ENCODE assay signal across 25 mouse cellular contexts in genomic region chr13:35939871-35940665, GRCm38 (mm10). TPM values are rescaled to one million over a fixed set of nuclear protein-coding genes. Genes with fewer than 3 reads are reported as not detected.
DNase-seq lines count a peak whose midpoint lies in the region; ATAC-seq lines count a peak whose summit lies in the region.
"Had no signal": no experiment of that assay in that cellular context is flagged by ENCODE, and none has a peak within 500 bp of the region (broad histone marks: within the 10 kb centered on the region; RNA-seq: fewer than 3 reads in every experiment).

No protein-coding gene starts in this region.

- DNase-seq in kidney, adult 11 months, result peak; percentile 15
- DNase-seq in kidney, postnatal 36 days, result peak; percentile 2 to 55
- DNase-seq in ZHBTc4 (ENCODE audit: low read depth, low spot score), result peak; percentile 40
- peak; percentile 49 for DNase-seq in retina, postnatal 7 days (ENCODE audit: low read depth, low spot score)
- no peak for DNase-seq in heart, postnatal 4 days
- DNase-seq in thymus, postnatal 25 days, result no peak
- DNase-seq: adrenal gland, adult 8-10 months; adrenal gland, postnatal 36 days; cerebellum, adult 2 months; cerebellum, postnatal 10 days; forebrain, postnatal 0 days; gastrocnemius, adult 2 months; gastrocnemius, postnatal 25 days; heart, postnatal 14 days had no signal

- peaks cover 1% of the 10 kb centered on the region for H3K9me3 ChIP-seq in kidney, embryonic 16.5 days (ENCODE audit: low read length)
- no peaks in the 10 kb centered on the region for H3K9me3 ChIP-seq in kidney, embryonic 15.5 days (replicated peaks)
- H3K9me3 ChIP-seq: G1E; heart, embryonic 10.5 days; heart, embryonic 15.5 days had no signal

- ATAC-seq in kidney, embryonic 16.5 days (ENCODE audit: low FRiP score, low TSS enrichment), result no peak
- no peak for ATAC-seq in kidney, embryonic 15.5 days (replicated peaks; ENCODE audit: low FRiP score)
- ATAC-seq: forebrain, embryonic 13.5 days; forebrain, postnatal 0 days had no signal

- no peak overlapping the region for H3K9ac ChIP-seq in kidney, embryonic 16.5 days (replicated peaks; ENCODE audit: low read length)
- no peak overlapping the region for H3K9ac ChIP-seq in kidney, embryonic 15.5 days
- H3K9ac ChIP-seq: forebrain, embryonic 13.5 days; forebrain, postnatal 0 days; heart, embryonic 15.5 days; hindbrain, embryonic 14.5 days had no signal

- H3K36me3 ChIP-seq in kidney, embryonic 16.5 days (ENCODE audit: insufficient read depth, low read length), result no peaks in the 10 kb centered on the region
- H3K36me3 ChIP-seq in kidney, embryonic 15.5 days, result no peaks in the 10 kb centered on the region
- H3K36me3 ChIP-seq: embryonic facial prominence, embryonic 10.5 days; G1E; heart, embryonic 10.5 days; heart, embryonic 15.5 days; hindbrain, embryonic 10.5 days had no signal

- no peak overlapping the region for H3K27ac ChIP-seq in kidney, embryonic 16.5 days (ENCODE audit: low read length)
- no peak overlapping the region for H3K27ac ChIP-seq in kidney, embryonic 15.5 days
- H3K27ac ChIP-seq: embryonic facial prominence, embryonic 10.5 days; forebrain, embryonic 13.5 days; gastrocnemius, adult 2 months; heart, embryonic 10.5 days; heart, embryonic 15.5 days; hindbrain, embryonic 10.5 days; hindbrain, embryonic 14.5 days had no signal

- H3K27me3 ChIP-seq in kidney, embryonic 16.5 days (ENCODE audit: insufficient read depth, low read length), result no peaks in the 10 kb centered on the region
- no peaks in the 10 kb centered on the region for H3K27me3 ChIP-seq in kidney, embryonic 15.5 days
- H3K27me3 ChIP-seq: forebrain, embryonic 13.5 days; heart, embryonic 15.5 days had no signal

- no peaks in the 10 kb centered on the region for H3K4me1 ChIP-seq in kidney, embryonic 16.5 days (ENCODE audit: insufficient read depth, low read length)
- H3K4me1 ChIP-seq in kidney, embryonic 15.5 days, result no peaks in the 10 kb centered on the region
- H3K4me1 ChIP-seq: forebrain, embryonic 13.5 days; heart, embryonic 10.5 days; heart, embryonic 15.5 days; hindbrain, embryonic 10.5 days had no signal

- WGBS in kidney, embryonic 16.5 days, result 61% methylated on average over 18 of the region's 18 CpGs
- WGBS in kidney, embryonic 15.5 days, result 59% methylated on average over 18 of the region's 18 CpGs

- no peak overlapping the region for H3K4me2 ChIP-seq in kidney, embryonic 16.5 days (replicated peaks; ENCODE audit: low read depth, low read length)
- H3K4me2 ChIP-seq in kidney, embryonic 15.5 days, result no peak overlapping the region
- H3K4me2 ChIP-seq: forebrain, embryonic 13.5 days; heart, embryonic 15.5 days; hindbrain, embryonic 14.5 days had no signal

- no peak overlapping the region for H3K4me3 ChIP-seq in kidney, embryonic 16.5 days (ENCODE audit: low read length)
- no peak overlapping the region for H3K4me3 ChIP-seq in kidney, embryonic 15.5 days (replicated peaks)
- H3K4me3 ChIP-seq: embryonic facial prominence, embryonic 10.5 days; forebrain, embryonic 13.5 days; gastrocnemius, adult 2 months; heart, embryonic 10.5 days; heart, embryonic 15.5 days; hindbrain, embryonic 10.5 days had no signal

RNA-seq across cellular contexts. Expression of gene Ppp1r3g, which starts 18.6 kb away (rescaled TPM):
- polyA plus RNA-seq in kidney, embryonic 16.5 days (2015; fragmentation: Nextera tagmentation; extraction: Ambion mirVana), result 0.90 and 1.2 TPM in 2 replicates
- polyA plus RNA-seq in kidney, embryonic 15.5 days (2015; fragmentation: Nextera tagmentation; extraction: Ambion mirVana), result 0.49 and 1.0 TPM in 2 replicates
- 1 to 10 TPM; 2.0 to 2.5 TPM for total RNA-seq in heart, postnatal 4 days (2021)
- total RNA-seq: gastrocnemius, adult 2 months; gastrocnemius, postnatal 25 days; granulocyte monocyte progenitor cell, adult 5-6 weeks had no signal
- polyA plus RNA-seq: C2C12; hindbrain, embryonic 14.5 days had no signal

RNA-seq across cellular contexts. Expression of gene Rpp40, which starts 33.9 kb away (rescaled TPM):
- 14.3 and 16.1 TPM in 2 replicates for polyA plus RNA-seq in kidney, embryonic 16.5 days (2015; fragmentation: Nextera tagmentation; extraction: Ambion mirVana)
- 16.3 and 17.2 TPM in 2 replicates for polyA plus RNA-seq in kidney, embryonic 15.5 days (2015; fragmentation: Nextera tagmentation; extraction: Ambion mirVana)
- 10 to 100 TPM in 1 of 2 experiments, 1 to 10 TPM in 1; 4.3 to 11.1 TPM for total RNA-seq in heart, postnatal 4 days (2021)

Comparison
In these comparisons a context has a peak if more than half of its experiments do, and no peak if none do; other contexts are left out.
1. DNase-seq: peak in kidney, adult 11 months (single experiment), kidney, postnatal 36 days (2 of 2), ZHBTc4 (single experiment) and retina, postnatal 7 days (single experiment); none in heart, postnatal 4 days (single experiment) and thymus, postnatal 25 days (single experiment).